Mouse (Mus musculus) lung, embryonic 16.5 days (tissue): ENCODE results near the gene Trim7. TPM values are rescaled to one million over a fixed set of nuclear protein-coding genes. Genes with fewer than 3 reads are reported as not detected.
"Not testable (repeated sequence)": the region's sequence is repeated elsewhere in the genome, so short reads cannot be mapped to it uniquely, and the experiment has no call there.

ENCODE experiments used
- ATAC-seq: fragments of 200-750 bp; cut with Nextera tagmentation; 2 replicates; pipeline ENCODE4 v1.8.0; 2017; ENCODE audit warnings: low read depth, mild to moderate bottlenecking, moderate library complexity
- H3K27ac ChIP-seq: fragments of 300-500 bp; sonication (generic); 2 replicates; pipeline ENCODE4 v1.5.1; 2014; ENCODE audit warnings: mild to moderate bottlenecking, control low read depth, low read length
- H3K27me3 ChIP-seq: fragments of 300-500 bp; sonication (generic); 2 replicates; pipeline ENCODE4 v1.6.1; 2014; ENCODE audit warnings: low read depth, low read length, mixed read lengths; ENCODE audit not compliant: control insufficient read depth, insufficient read depth
- H3K36me3 ChIP-seq: fragments of 300-500 bp; sonication (generic); 2 replicates; pipeline ENCODE4 v1.6.1; 2014; ENCODE audit warnings: low read length; ENCODE audit not compliant: control insufficient read depth, insufficient read depth
- H3K4me1 ChIP-seq: fragments of 300-500 bp; sonication (generic); replicated peaks from 2 replicates; pipeline ENCODE4 v1.6.1; 2014; ENCODE audit warnings: low read length, mixed read lengths; ENCODE audit not compliant: control insufficient read depth, insufficient read depth
- H3K4me2 ChIP-seq: fragments of 300-500 bp; sonication (generic); 2 replicates; pipeline ENCODE4 v1.6.1; 2014; ENCODE audit warnings: low read depth, low read length, control low read depth
- H3K4me3 ChIP-seq: fragments of 300-500 bp; sonication (generic); 2 replicates; pipeline ENCODE4 v1.5.1; 2014; ENCODE audit warnings: mild to moderate bottlenecking, low read length, control low read depth
- H3K9ac ChIP-seq: fragments of 300-500 bp; sonication (generic); 2 replicates; pipeline ENCODE4 v1.6.1; 2014; ENCODE audit warnings: low read length, control low read depth
- H3K9me3 ChIP-seq: fragments of 300-500 bp; sonication (generic); 2 replicates; pipeline ENCODE4 v1.6.1; 2016; ENCODE audit warnings: low read length; ENCODE audit not compliant: control insufficient read depth
- WGBS: fragments of 180-500 bp; shearing (Covaris S2); extraction: QIAGEN DNeasy Blood & Tissue Kit; methylation state at CpG from one replicate; pipeline ENCODE4 v1.1.7; 2014; 5-methylcytosine and 5-hydroxymethylcytosine counted together
- polyA plus RNA-seq: library from polyadenylated mRNA; unstranded; fragments of >200 nt; fragmentation: Nextera tagmentation; extraction: Ambion mirVana; gene quantifications from 2 replicates; pipeline ENCODE4 v1.2.1, GENCODE M21; 2015

Gene Trim7
- polyA plus RNA-seq, 1 experiment from 2014 or later: 0.51 TPM

- no peak for ATAC-seq
- H3K4me1 ChIP-seq: no peaks in the 10 kb centered on the region
- no peaks in the 10 kb centered on the region for H3K36me3 ChIP-seq
- H3K9ac ChIP-seq: no peak overlapping the region
- WGBS: 73% methylated on average over 2 of the region's 2 CpGs
- H3K27ac ChIP-seq: no peak overlapping the region
- no peaks in the 10 kb centered on the region for H3K27me3 ChIP-seq
- no peak overlapping the region for H3K4me3 ChIP-seq
- H3K4me2 ChIP-seq: no peak overlapping the region
- no peaks in the 10 kb centered on the region for H3K9me3 ChIP-seq
Measured at GRCm38 (mm10) chr11:48898812-48899431, 73.0 kb downstream of the Trim7 start.

DNA sequence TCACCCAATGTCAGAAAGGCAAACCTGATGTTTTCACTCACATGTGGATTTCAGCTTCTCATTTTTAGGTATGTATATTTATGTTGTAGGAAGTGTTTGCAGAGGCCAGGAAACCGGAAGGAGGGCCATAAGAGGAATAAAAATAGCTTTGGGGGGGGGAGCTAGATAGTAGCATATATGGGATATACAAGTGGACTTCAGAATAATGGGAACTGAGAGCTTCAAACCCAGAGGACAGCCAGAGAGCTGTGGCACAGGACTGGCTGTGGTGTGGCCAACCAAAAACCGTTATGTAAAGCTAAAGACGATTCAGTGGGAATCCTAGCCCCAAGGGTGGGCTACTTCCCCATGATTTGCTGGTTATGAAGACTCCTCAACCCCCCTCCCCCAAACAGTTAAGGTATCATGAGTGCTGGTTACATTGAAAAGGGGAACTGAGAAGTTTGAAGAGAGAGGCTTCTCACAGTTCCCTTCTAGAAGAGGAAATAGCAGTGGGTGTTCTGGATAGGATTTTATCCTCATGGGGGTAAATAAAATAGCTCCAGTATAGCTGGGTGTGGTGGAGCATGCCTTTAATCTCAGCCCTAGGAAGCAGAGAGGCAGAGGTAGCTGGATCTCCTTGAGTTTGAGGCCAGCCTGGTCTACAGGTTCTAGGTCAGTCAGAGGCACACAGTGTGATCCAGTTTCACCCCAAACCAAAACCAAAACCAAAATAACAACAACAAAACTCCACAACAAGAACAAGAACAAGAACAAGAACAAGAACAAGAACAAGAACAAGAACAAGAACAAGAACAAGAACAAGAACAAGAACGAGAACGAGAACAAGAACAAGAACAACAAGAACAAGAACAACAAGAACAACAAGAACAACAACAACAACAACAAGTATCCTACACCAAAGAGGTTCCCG lies 75.0 kb downstream of the Trim7 start:
- not testable (repeated sequence) for H3K4me1 ChIP-seq, H3K36me3 ChIP-seq, ATAC-seq, H3K4me3 ChIP-seq, H3K27ac ChIP-seq, H3K4me2 ChIP-seq, H3K9ac ChIP-seq, H3K9me3 ChIP-seq, H3K27me3 ChIP-seq
- 66% methylated on average over 6 of the region's 6 CpGs for WGBS

- H3K4me2 ChIP-seq, H3K9ac ChIP-seq, H3K27ac ChIP-seq, ATAC-seq, H3K4me1 ChIP-seq, H3K4me3 ChIP-seq, H3K27me3 ChIP-seq, H3K9me3 ChIP-seq, H3K36me3 ChIP-seq: not testable (repeated sequence)
- 79% methylated on average over 1 of the region's 1 CpGs for WGBS
Measured at GRCm38 (mm10) chr11:48901567-48901930, 75.6 kb downstream of the Trim7 start.

Other genes with a start within 250 kb of the Trim7 start
- gene Rack1, start 25.8 kb upstream of the Trim7 start, polyA plus RNA-seq: 657 and 669 TPM in 2 replicates
- gene Trim41, start 8.8 kb upstream of the Trim7 start, polyA plus RNA-seq: 6.4 and 6.6 TPM in 2 replicates
- 1.7 and 2.6 TPM in 2 replicates for gene Gm12184, start 515 bp downstream of the Trim7 start, polyA plus RNA-seq
- gene Irgm1, start 45.5 kb downstream of the Trim7 start, polyA plus RNA-seq: 10.6 and 14.9 TPM in 2 replicates
- gene Gm5431, start 76.1 kb downstream of the Trim7 start, polyA plus RNA-seq: 0.18 and 0.24 TPM in 2 replicates
- 3.5 and 6.6 TPM in 2 replicates for gene Psme2b, start 120.0 kb downstream of the Trim7 start, polyA plus RNA-seq
- not detected in 2 replicates for gene Olfr56, start 152.7 kb downstream of the Trim7 start, polyA plus RNA-seq
- 0.85 and 1.5 TPM in 2 replicates for gene 9930111J21Rik1, start 153.3 kb downstream of the Trim7 start, polyA plus RNA-seq
- 0.06 TPM in 1 of 2 replicates, not detected in the other for gene Gm12185, start 166.1 kb downstream of the Trim7 start, polyA plus RNA-seq
- 0.53 and 1.5 TPM in 2 replicates for gene Tgtp1, start 168.0 kb downstream of the Trim7 start, polyA plus RNA-seq
- gene 9930111J21Rik2, start 225.1 kb downstream of the Trim7 start, polyA plus RNA-seq: 0.78 TPM in 2 replicates
- 0.69 and 2.4 TPM in 2 replicates for gene Tgtp2, start 238.1 kb downstream of the Trim7 start, polyA plus RNA-seq